Mouse (Mus musculus) bone marrow macrophage, adult 2 months (primary cell): ENCODE results near the gene Crip1. TPM values are rescaled to one million over a fixed set of nuclear protein-coding genes. Genes with fewer than 3 reads are reported as not detected.
A peak's percentile ranks its signal among the peaks of the same experiment; 100 is the strongest.
"Not testable (repeated sequence)": the region's sequence is repeated elsewhere in the genome, so short reads cannot be mapped to it uniquely, and the experiment has no call there.

ENCODE experiments used
- H3K27ac ChIP-seq: 2 replicates; pipeline ENCODE4 v1.5.1; 2012; ENCODE audit warnings: low read depth, low read length; ENCODE audit not compliant: insufficient read depth
- H3K4me1 ChIP-seq: 2 replicates; pipeline ENCODE4 v1.6.1; 2012; ENCODE audit warnings: low read length; ENCODE audit not compliant: control insufficient read depth, insufficient read depth
- H3K4me3 ChIP-seq: 2 replicates; pipeline ENCODE4 v1.5.1; 2012; ENCODE audit warnings: mild to moderate bottlenecking, low read length, moderate library complexity; ENCODE audit not compliant: insufficient read depth
- CTCF ChIP-seq: IDR thresholded peaks from 2 replicates; pipeline ENCODE4 v1.5.1; 2012; ENCODE audit warnings: low read depth, mild to moderate bottlenecking, low read length, moderate library complexity
- POLR2A ChIP-seq: IDR thresholded peaks from 2 replicates; pipeline ENCODE4 v1.6.1; 2012; ENCODE audit warnings: mild to moderate bottlenecking, low read depth, low read length, borderline replicate concordance
- polyA plus RNA-seq: library from polyadenylated mRNA; stranded (reverse); fragments of >200 nt; gene quantifications from 2 replicates; pipeline ENCODE4 v1.2.4, GENCODE M21; 2012; ENCODE audit not compliant: missing spikeins, insufficient read depth, insufficient read length

Crip1 gene
- polyA plus RNA-seq, 1 experiment = 582 TPM

- H3K4me3 ChIP-seq = no peak overlapping the region
- H3K27ac ChIP-seq = no peak overlapping the region
- no peaks in the 10 kb centered on the region for H3K4me1 ChIP-seq
- TF ChIP-seq CTCF (no peak), POLR2A (no peak)
Measured at GRCm38 (mm10) chr12:113184945-113185344, 38.8 kb downstream of the Crip1 start.

- H3K27ac ChIP-seq = no peak within 1 kb of the TSS
- H3K4me3 ChIP-seq = peak within 1 kb of the TSS; percentile 35
- TF ChIP-seq POLR2A = no peak
- no peaks in the 10 kb centered on the region for H3K4me1 ChIP-seq
Measured at GRCm38 (mm10) chr12:113185442-113186291, 39.6 kb downstream of the Crip1 start, which contains the start of gene Tmem121. TSS of gene Tmem121 (plus strand) at chr12:113185930.

- TF ChIP-seq CTCF (no peak), POLR2A (no peak)
- Histone ChIP-seq H3K4me1 (no peaks in the 10 kb centered on the region), H3K27ac (no peak overlapping the region), H3K4me3 (peak overlapping the region; percentile 35)
Measured at GRCm38 (mm10) chr12:113186326-113187010, 40.4 kb downstream of the Crip1 start.

- TF ChIP-seq CTCF = no peak
- TF ChIP-seq POLR2A = no peak
- Histone ChIP-seq H3K4me3 (no peak overlapping the region), H3K4me1 (no peaks in the 10 kb centered on the region), H3K27ac (no peak overlapping the region)
Measured at GRCm38 (mm10) chr12:113187011-113187375, 40.9 kb downstream of the Crip1 start.

GRCm38 (mm10) chr12:113187584-113188295 is 41.6 kb downstream of the Crip1 start:
- H3K4me3 ChIP-seq = no peak overlapping the region

GRCm38 (mm10) chr12:113188349-113189055 is 42.4 kb downstream of the Crip1 start:
- TF ChIP-seq CTCF (no peak), POLR2A (no peak)
- no peak overlapping the region for H3K4me3 ChIP-seq
- H3K27ac ChIP-seq = no peak overlapping the region
- 0 out of 2 replicates have a peak, but pooled peaks cover 3% of the 10 kb centered on the region for H3K4me1 ChIP-seq

More at GRCm38 (mm10) chr12:113187584-113188295, 41.6 kb downstream of the Crip1 start:
- H3K4me1 ChIP-seq = no peaks in the 10 kb centered on the region
- H3K27ac ChIP-seq = no peak overlapping the region
- TF ChIP-seq POLR2A (no peak), CTCF (peak; percentile 66)

GRCm38 (mm10) chr12:113193423-113193822 is 47.3 kb downstream of the Crip1 start:
- H3K27ac ChIP-seq = no peak overlapping the region
- no peak overlapping the region for H3K4me3 ChIP-seq
- H3K4me1 ChIP-seq = 0 out of 2 replicates have a peak, but pooled peaks cover 3% of the 10 kb centered on the region
- TF ChIP-seq POLR2A (no peak), CTCF (no peak)

- not testable (repeated sequence) for H3K27ac ChIP-seq, H3K4me3 ChIP-seq, H3K4me1 ChIP-seq
Measured at GRCm38 (mm10) chr12:113199132-113199531, 53.0 kb downstream of the Crip1 start.

GRCm38 (mm10) chr12:113201301-113201700 is 55.2 kb downstream of the Crip1 start:
- Histone ChIP-seq H3K27ac (no peak overlapping the region), H3K4me1 (no peaks in the 10 kb centered on the region), H3K4me3 (no peak overlapping the region)
- no peak for TF ChIP-seq POLR2A
- TF ChIP-seq CTCF = no peak
